Comparison of ENCODE assay signal across 8 mouse cellular contexts in genomic region chr6:116264018-116264651, GRCm38 (mm10). TPM values are rescaled to one million over a fixed set of nuclear protein-coding genes. Genes with fewer than 3 reads are reported as not detected.
DNase-seq lines count a peak whose midpoint lies in the region; ATAC-seq lines count a peak whose summit lies in the region.

Zfand4 (plus strand) TSS chr6:116264222.

- ATAC-seq in common myeloid progenitor, adult 5-6 weeks (replicated peaks; ENCODE audit: low read depth, poor library complexity, severe bottlenecking), result peak; percentile 89
- peak; percentile 89 for ATAC-seq in megakaryocyte progenitor cell, adult 5-6 weeks (replicated peaks; ENCODE audit: poor library complexity)

- peak; percentile 95 for DNase-seq in ZHBTc4 (ENCODE audit: low read depth, low spot score)
- DNase-seq in gastrocnemius, adult 8-10 months (ENCODE audit: low spot score in 2 of 2), result peak; percentile 77 to 80
- DNase-seq in induced T-regulatory cell, adult 2 months (ENCODE audit: low read depth), result peak; percentile 93
- peak; percentile 65 to 88 for DNase-seq in left cerebral cortex, adult 9 months (ENCODE audit: low spot score in 2 of 2)
- DNase-seq in right cerebral cortex, postnatal 14 days, result peak; percentile 92
- DNase-seq in urinary bladder, postnatal 36 days (ENCODE audit: low spot score in 2 of 2), result peak; percentile 86 to 90

RNA-seq across cellular contexts. Expression of gene Zfand4, which starts in this region (rescaled TPM):
- 18.5 and 25.0 TPM in 2 replicates for total RNA-seq in common myeloid progenitor, adult 5-6 weeks (2017)
- total RNA-seq in gastrocnemius, adult 8-10 months (2022), result under 1 TPM; 0.16 to 0.88 (median 0.58) TPM
- total RNA-seq in megakaryocyte progenitor cell, adult 5-6 weeks (2015), result 31.0 and 32.1 TPM in 2 replicates
- 25.1 and 29.3 TPM in 2 replicates for total RNA-seq in megakaryocyte progenitor cell, adult 5-6 weeks (2017)

Comparison
In these comparisons a context has a peak if more than half of its experiments do, and no peak if none do; other contexts are left out.
1. Peak in every context shown above with its lines: DNase-seq and ATAC-seq.
2. RNA of gene Zfand4 (total RNA-seq): 25.1 to 32.1 TPM in megakaryocyte progenitor cell, adult 5-6 weeks and 18.5 to 25.0 TPM in common myeloid progenitor, adult 5-6 weeks; 0.16 to 0.88 TPM in gastrocnemius, adult 8-10 months; every median in the first group is over 10 times any median in the second.
3. Peak in DNase-seq in gastrocnemius, adult 8-10 months; RNA of the gene not detected or under 1 TPM.